Mouse (Mus musculus) MEL (cell line): ENCODE measurements around the gene Higd1a. TPM values are rescaled to one million over a fixed set of nuclear protein-coding genes. Genes with fewer than 3 reads are reported as not detected.

Experiments
- DNase-seq: peaks from one replicate; pipeline ENCODE4 v3.0.0; 2011; ENCODE audit warnings: low read depth, low spot score
- H3K27ac ChIP-seq: 2 replicates; pipeline ENCODE4 v1.5.1; 2012; ENCODE audit warnings: low read depth, mild to moderate bottlenecking, control low read depth, low read length, moderate library complexity; ENCODE audit not compliant: control insufficient read depth
- H3K27me3 ChIP-seq, 2 experiments: fragments of 150-350 bp in 1 of 2; sonication (generic) in 1 of 2; 2 replicates each; pipeline ENCODE4 v1.6.1; 2012; ENCODE audit warnings: low read length in 2 of 2, mild to moderate bottlenecking in 2 of 2, improper control_type of control experiment in 1 of 2, moderate library complexity in 1 of 2; ENCODE audit not compliant: insufficient read depth in 2 of 2, control insufficient read depth in 1 of 2
- H3K36me3 ChIP-seq, 2 experiments: 2 replicates each; pipeline ENCODE4 v1.6.1; 2012 to 2014; ENCODE audit warnings: low read length in 2 of 2, improper control_type of control experiment in 1 of 2, inconsistent platforms in 1 of 2, mild to moderate bottlenecking in 1 of 2; ENCODE audit not compliant: insufficient read depth in 2 of 2, control insufficient read depth in 1 of 2
- H3K4me1 ChIP-seq, 2 experiments: fragments of 150-350 bp in 1 of 2; sonication (generic) in 1 of 2; 2 replicates each; pipeline ENCODE4 v1.6.1; 2012; ENCODE audit warnings: low read length in 2 of 2, improper control_type of control experiment in 1 of 2, mild to moderate bottlenecking in 1 of 2; ENCODE audit not compliant: insufficient read depth in 2 of 2, control insufficient read depth in 1 of 2
- H3K4me3 ChIP-seq, 2 experiments: fragments of 150-350 bp in 1 of 2; sonication (generic) in 1 of 2; 2 replicates each; pipeline ENCODE4 v1.5.1; 2012; ENCODE audit warnings: low read depth in 2 of 2, low read length in 2 of 2, mild to moderate bottlenecking in 2 of 2, moderate library complexity in 2 of 2, control low read depth in 1 of 2, improper control_type of control experiment in 1 of 2; ENCODE audit not compliant: control insufficient read depth in 1 of 2, insufficient read depth in 1 of 2
- H3K79me2 ChIP-seq: 2 replicates; pipeline ENCODE4 v1.6.1; 2012; ENCODE audit warnings: mild to moderate bottlenecking, low read length, moderate library complexity; ENCODE audit not compliant: control insufficient read depth, poor library complexity, insufficient read depth
- H3K9ac ChIP-seq: 2 replicates; pipeline ENCODE4 v1.6.1; 2012; ENCODE audit warnings: low read depth, mild to moderate bottlenecking, control low read depth, low read length, moderate library complexity; ENCODE audit not compliant: control insufficient read depth, poor library complexity, severe bottlenecking
- H3K9me3 ChIP-seq: fragments of 150-350 bp; sonication (generic); replicated peaks from 2 replicates; pipeline ENCODE4 v1.6.1; 2012; ENCODE audit warnings: mild to moderate bottlenecking, low read length, improper control_type of control experiment, moderate library complexity; ENCODE audit not compliant: insufficient read depth
- CTCF ChIP-seq, 3 experiments: IDR thresholded peaks in 2 of 3; conservative IDR thresholded peaks in 1 of 3; 2 replicates each; pipeline ENCODE4 v1.5.1; 2011 to 2012; ENCODE audit warnings: low read length in 3 of 3, low read depth in 2 of 3, mild to moderate bottlenecking in 2 of 3, improper control_type of control experiment in 1 of 3, inconsistent platforms in 1 of 3, mixed read lengths in 1 of 3, moderate library complexity in 1 of 3; ENCODE audit not compliant: control insufficient read depth in 1 of 3, insufficient read depth in 1 of 3, poor library complexity in 1 of 3, severe bottlenecking in 1 of 3
- E2F4 ChIP-seq: IDR thresholded peaks from 2 replicates; pipeline ENCODE4 v1.6.1; 2011; ENCODE audit warnings: low read depth, low read length, improper control_type of control experiment, borderline replicate concordance
- ELF1 ChIP-seq: IDR thresholded peaks from 2 replicates; pipeline ENCODE4 v1.6.1; 2014; ENCODE audit warnings: low read depth, mild to moderate bottlenecking, inconsistent platforms, low read length, improper control_type of control experiment, moderate library complexity
- GABPA ChIP-seq: IDR thresholded peaks from 2 replicates; pipeline ENCODE4 v1.6.1; 2012; ENCODE audit warnings: low read depth, mild to moderate bottlenecking, inconsistent platforms, low read length, improper control_type of control experiment, moderate library complexity
- JUND ChIP-seq: IDR thresholded peaks from 2 replicates; pipeline ENCODE4 v1.6.1; 2011; ENCODE audit warnings: low read depth, mild to moderate bottlenecking, improper control_type of control experiment, low read length
- KAT2A ChIP-seq: conservative IDR thresholded peaks from 2 replicates; pipeline ENCODE4 v1.6.1; 2012; ENCODE audit warnings: low read depth, low read length, improper control_type of control experiment, inconsistent platforms
- MAFK ChIP-seq: IDR thresholded peaks from 2 replicates; pipeline ENCODE4 v1.6.1; 2011; ENCODE audit warnings: low read depth, mild to moderate bottlenecking, low read length, improper control_type of control experiment, borderline replicate concordance
- MAX ChIP-seq: IDR thresholded peaks from 2 replicates; pipeline ENCODE4 v1.6.1; 2011; ENCODE audit warnings: low read length, improper control_type of control experiment
- MAZ ChIP-seq: IDR thresholded peaks from 2 replicates; pipeline ENCODE4 v1.6.1; 2012; ENCODE audit warnings: low read depth, mild to moderate bottlenecking, inconsistent platforms, low read length, improper control_type of control experiment
- MYB ChIP-seq: IDR thresholded peaks from 2 replicates; pipeline ENCODE4 v1.6.1; 2011; ENCODE audit warnings: mild to moderate bottlenecking, low read depth, low read length, improper control_type of control experiment
- MYC ChIP-seq: IDR thresholded peaks from 2 replicates; pipeline ENCODE4 v1.6.1; 2011; ENCODE audit warnings: low read depth, mild to moderate bottlenecking, low read length, improper control_type of control experiment, moderate library complexity
- NELFE ChIP-seq: IDR thresholded peaks from 2 replicates; pipeline ENCODE4 v1.6.1; 2011; ENCODE audit warnings: low read depth, low read length, improper control_type of control experiment
- NRF1 ChIP-seq: IDR thresholded peaks from 2 replicates; pipeline ENCODE4 v1.6.1; 2014; ENCODE audit warnings: low read depth, mild to moderate bottlenecking, inconsistent platforms, low read length, improper control_type of control experiment, moderate library complexity; ENCODE audit not compliant: poor library complexity, insufficient read depth, severe bottlenecking
- POLR2AphosphoS2 ChIP-seq: IDR thresholded peaks from 2 replicates; pipeline ENCODE4 v1.6.1; 2011; ENCODE audit warnings: low read length, improper control_type of control experiment
- POLR2AphosphoS5 ChIP-seq: IDR thresholded peaks from 2 replicates; pipeline ENCODE4 v1.6.1; 2012; ENCODE audit warnings: low read depth, borderline replicate concordance, mild to moderate bottlenecking, inconsistent platforms, low read length, moderate library complexity, mixed read lengths
- RAD21 ChIP-seq: IDR thresholded peaks from 2 replicates; pipeline ENCODE4 v1.6.1; 2011; ENCODE audit warnings: mild to moderate bottlenecking, low read depth, low read length, improper control_type of control experiment
- SIN3A ChIP-seq: IDR thresholded peaks from 2 replicates; pipeline ENCODE4 v1.6.1; 2012; ENCODE audit warnings: low read length, improper control_type of control experiment, inconsistent platforms
- SMC3 ChIP-seq: IDR thresholded peaks from 2 replicates; pipeline ENCODE4 v1.6.1; 2011; ENCODE audit warnings: low read depth, low read length, improper control_type of control experiment
- TAL1 ChIP-seq: IDR thresholded peaks from 2 replicates; pipeline ENCODE4 v1.6.1; 2012; ENCODE audit warnings: mild to moderate bottlenecking, inconsistent platforms, low read length, moderate library complexity, mixed read lengths
- TBP ChIP-seq: IDR thresholded peaks from 2 replicates; pipeline ENCODE4 v1.8.0; 2011; ENCODE audit warnings: low read depth, low read length, improper control_type of control experiment
- TCF12 ChIP-seq: IDR thresholded peaks from 2 replicates; pipeline ENCODE4 v1.6.1; 2014; ENCODE audit warnings: low read depth, mild to moderate bottlenecking, inconsistent platforms, low read length, improper control_type of control experiment, moderate library complexity
- ZC3H11A ChIP-seq: IDR thresholded peaks from 2 replicates; pipeline ENCODE4 v1.6.1; 2012; ENCODE audit warnings: low read depth, mild to moderate bottlenecking, inconsistent platforms, low read length, improper control_type of control experiment
- ZKSCAN1 ChIP-seq: IDR thresholded peaks from 2 replicates; pipeline ENCODE4 v1.6.1; 2012; ENCODE audit warnings: low read depth, mild to moderate bottlenecking, inconsistent platforms, low read length, improper control_type of control experiment, moderate library complexity
- polyA plus RNA-seq, 2 experiments: library from polyadenylated mRNA; stranded (reverse) in 1 of 2; unstranded in 1 of 2; fragments of >175 nt in 1 of 2; fragments of >200 nt in 1 of 2; gene quantifications; 2 replicates each; pipeline versions ENCODE4 v1.2.1 to v1.2.4; 2012; ENCODE audit warnings: low replicate concordance in 2 of 2, low read depth in 1 of 2; ENCODE audit not compliant: insufficient read length in 2 of 2, insufficient read depth in 1 of 2, missing spikeins in 1 of 2
- total RNA-seq: library from RNA; depleted of rRNA; stranded (reverse); fragments of 300-350 nt; gene quantifications from 2 replicates; pipeline ENCODE4 v1.2.3, GENCODE M21; 2012

The Higd1a gene
- total and polyA plus RNA-seq, 3 experiments: 142 to 177 TPM; not detected in 1

DNA sequence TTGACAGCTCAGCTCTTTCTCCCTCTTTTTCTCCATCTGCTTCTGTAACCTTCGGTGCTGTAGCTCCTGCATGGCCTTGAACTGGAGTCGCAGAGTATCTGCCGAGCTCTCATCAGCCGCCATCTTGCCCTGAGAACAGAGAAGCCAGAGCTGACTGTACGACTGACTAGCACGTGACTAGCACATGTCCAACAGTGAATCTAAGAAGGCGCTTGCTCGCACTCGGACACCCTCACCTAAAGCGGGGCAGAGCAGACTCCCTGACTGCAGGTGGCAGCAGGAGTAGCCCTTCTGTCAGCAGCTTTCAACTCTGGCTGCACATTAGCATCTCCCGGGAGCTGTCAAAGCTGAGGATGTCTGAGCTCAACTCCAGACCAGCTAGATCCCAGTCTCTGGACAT lies 24.3 kb downstream of the Higd1a start:
- no peaks in the 10 kb centered on the region for H3K9me3 ChIP-seq
- no peak overlapping the region for H3K4me3 ChIP-seq
- no peaks in the 10 kb centered on the region for H3K36me3 ChIP-seq
- TF ChIP-seq POLR2AphosphoS2 (no peak), POLR2AphosphoS5 (no peak), SIN3A (no peak), KAT2A (no peak)
- H3K27ac ChIP-seq: no peak overlapping the region
- H3K9ac ChIP-seq: no peak overlapping the region
- H3K79me2 ChIP-seq: no peaks in the 10 kb centered on the region
- DNase-seq: no peak
- H3K4me1 ChIP-seq: no peaks in the 10 kb centered on the region
- no peaks in the 10 kb centered on the region for H3K27me3 ChIP-seq

DNA sequence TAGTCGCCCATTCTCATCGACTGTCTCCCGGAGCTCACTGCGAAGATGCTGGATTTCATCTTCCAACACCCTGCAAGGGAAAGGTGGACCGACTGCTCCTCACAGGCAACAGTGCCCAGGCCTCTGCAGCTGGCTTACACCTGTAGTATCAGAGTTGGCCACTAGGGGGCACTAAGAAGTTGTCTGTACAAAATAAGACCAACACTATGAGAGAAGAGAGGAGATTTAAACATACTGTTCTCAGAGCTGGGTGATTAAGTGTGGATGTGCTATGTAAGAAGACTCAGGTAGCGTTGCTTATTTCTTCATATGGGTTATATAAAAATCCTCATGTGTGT lies 27.2 kb downstream of the Higd1a start:
- TF ChIP-seq MYB: no peak
- peak; percentile 69 for TF ChIP-seq SMC3
- TF ChIP-seq MAFK: no peak
- no peak for TF ChIP-seq TAL1
- TF ChIP-seq SIN3A: no peak
- TF ChIP-seq NELFE: no peak
- TF ChIP-seq RAD21: peak; percentile 72
- TF ChIP-seq ZKSCAN1: no peak
- TF ChIP-seq GABPA: no peak
- peak; percentile 55 for TF ChIP-seq ZC3H11A
- TF ChIP-seq CTCF (IDR thresholded peaks at IDR 0.05 in 2 of 3, conservative IDR thresholded peaks at IDR 0.05 in 1 of 3; ENCODE audit: control insufficient read depth in 1 of 3, insufficient read depth in 1 of 3, low read depth in 2 of 3, low read length in 3 of 3, poor library complexity in 1 of 3, severe bottlenecking in 1 of 3): peak; percentile 60 to 84 (median 75)
- no peak for TF ChIP-seq TBP
- no peak for TF ChIP-seq TCF12
- no peak for TF ChIP-seq MAX
- no peak for TF ChIP-seq KAT2A
- TF ChIP-seq MAZ: no peak
- no peak for TF ChIP-seq E2F4
- TF ChIP-seq NRF1: no peak
- TF ChIP-seq MYC: no peak
- TF ChIP-seq ELF1: no peak
- TF ChIP-seq JUND: no peak
- DNase-seq: peak; percentile 72

More for the DNA sequence above, 27.2 kb downstream of the Higd1a start:
- Histone ChIP-seq H3K4me1 (no peaks in the 10 kb centered on the region), H3K9ac (no peak overlapping the region), H3K27ac (no peak overlapping the region), H3K9me3 (no peaks in the 10 kb centered on the region), H3K27me3 (no peaks in the 10 kb centered on the region), H3K36me3 (no peaks in the 10 kb centered on the region), H3K79me2 (no peaks in the 10 kb centered on the region), H3K4me3 (no peak overlapping the region)
